Mouse (Mus musculus) forebrain, embryonic 13.5 days (tissue): ENCODE data around the gene Ropn1l. TPM values are rescaled to one million over a fixed set of nuclear protein-coding genes. Genes with fewer than 3 reads are reported as not detected.

Experiments
- ATAC-seq: fragments of 200-750 bp; cut with Nextera tagmentation; 2 replicates; pipeline ENCODE4 v1.8.0; 2017
- H3K27ac ChIP-seq: fragments of 300-500 bp; sonication (generic); 2 replicates; pipeline ENCODE4 v1.5.1; 2015; ENCODE audit warnings: inconsistent platforms, mild to moderate bottlenecking, moderate library complexity
- H3K27me3 ChIP-seq: fragments of 300-500 bp; sonication (generic); 2 replicates; pipeline ENCODE4 v1.6.1; 2015; ENCODE audit warnings: mild to moderate bottlenecking, inconsistent platforms
- H3K36me3 ChIP-seq: fragments of 300-500 bp; sonication (generic); 2 replicates; pipeline ENCODE4 v1.6.1; 2015; ENCODE audit warnings: mild to moderate bottlenecking, inconsistent platforms; ENCODE audit not compliant: poor library complexity, severe bottlenecking
- H3K4me1 ChIP-seq: fragments of 300-500 bp; sonication (generic); 2 replicates; pipeline ENCODE4 v1.6.1; 2015; ENCODE audit warnings: inconsistent platforms
- H3K4me2 ChIP-seq: fragments of 300-500 bp; sonication (generic); 2 replicates; pipeline ENCODE4 v1.6.1; 2015; ENCODE audit warnings: inconsistent platforms, mild to moderate bottlenecking, moderate library complexity
- H3K4me3 ChIP-seq: fragments of 300-500 bp; sonication (generic); 2 replicates; pipeline ENCODE4 v1.5.1; 2015; ENCODE audit warnings: mild to moderate bottlenecking, inconsistent platforms
- H3K9ac ChIP-seq: fragments of 300-500 bp; sonication (generic); 2 replicates; pipeline ENCODE4 v1.6.1; 2015; ENCODE audit warnings: mild to moderate bottlenecking, inconsistent platforms
- H3K9me3 ChIP-seq: fragments of 300-500 bp; sonication (generic); replicated peaks from 2 replicates; pipeline ENCODE4 v1.6.1; 2016; ENCODE audit warnings: inconsistent platforms
- WGBS: fragments of 180-500 bp; shearing (Covaris S2); methylation state at CpG from one replicate; pipeline ENCODE4 v1.1.7; 2015; 5-methylcytosine and 5-hydroxymethylcytosine counted together
- polyA plus RNA-seq: library from polyadenylated mRNA; unstranded; fragments of >200 nt; fragmentation: Nextera tagmentation; extraction: Ambion mirVana; gene quantifications from 2 replicates; pipeline ENCODE4 v1.2.1, GENCODE M21; 2015

Gene Ropn1l
- 1.6 and 2.1 TPM in 2 replicates for polyA plus RNA-seq

GRCm38 (mm10) chr15:31453098-31453916, at the start of gene Ropn1l:
TSS of gene Ropn1l (minus strand) at chr15:31453737.
- peaks cover 6% of the 10 kb centered on the region; the same call in 1 of the 2 replicates for H3K4me1 ChIP-seq
- H3K27me3 ChIP-seq = no peaks in the 10 kb centered on the region
- H3K4me3 ChIP-seq = peak within 1 kb of the TSS; percentile 66
- under 1% methylated on average over 57 of the region's 57 CpGs for WGBS
- H3K9me3 ChIP-seq = no peaks in the 10 kb centered on the region
- peak within 1 kb of the TSS; percentile 86 for H3K4me2 ChIP-seq
- H3K9ac ChIP-seq = peak within 1 kb of the TSS; percentile 78
- ATAC-seq = peak; percentile 93
- peak within 1 kb of the TSS; percentile 57 for H3K27ac ChIP-seq
- peaks cover 24% of the 10 kb centered on the region for H3K36me3 ChIP-seq

DNA sequence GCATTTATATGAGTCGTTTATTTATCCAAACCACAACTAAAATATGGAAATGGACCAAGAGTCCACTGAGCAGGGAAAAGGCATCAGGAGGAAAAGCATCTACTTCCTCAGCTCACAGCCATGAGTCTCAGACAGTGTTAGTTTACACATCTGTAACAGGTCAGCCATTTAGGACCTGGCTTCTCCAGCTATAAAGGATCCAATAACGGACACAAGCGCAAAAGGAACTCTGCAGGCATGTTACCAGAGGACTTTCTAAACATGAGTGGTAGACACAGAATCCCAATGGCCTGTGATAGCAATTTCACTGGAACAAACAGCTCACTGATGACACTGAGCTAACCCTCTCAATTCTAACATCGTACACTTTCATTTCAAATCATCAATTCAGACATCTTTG, 49.5 kb upstream of the Ropn1l start:
- H3K9ac ChIP-seq = no peak overlapping the region
- H3K4me3 ChIP-seq = no peak overlapping the region
- no peak overlapping the region for H3K27ac ChIP-seq
- ATAC-seq = no peak
- no peak overlapping the region for H3K4me2 ChIP-seq
- peaks cover 31% of the 10 kb centered on the region for H3K36me3 ChIP-seq
- H3K9me3 ChIP-seq = no peaks in the 10 kb centered on the region
- no peaks in the 10 kb centered on the region for H3K27me3 ChIP-seq
- no peaks in the 10 kb centered on the region for H3K4me1 ChIP-seq
- 93% methylated on average over 4 of the region's 4 CpGs for WGBS

DNA sequence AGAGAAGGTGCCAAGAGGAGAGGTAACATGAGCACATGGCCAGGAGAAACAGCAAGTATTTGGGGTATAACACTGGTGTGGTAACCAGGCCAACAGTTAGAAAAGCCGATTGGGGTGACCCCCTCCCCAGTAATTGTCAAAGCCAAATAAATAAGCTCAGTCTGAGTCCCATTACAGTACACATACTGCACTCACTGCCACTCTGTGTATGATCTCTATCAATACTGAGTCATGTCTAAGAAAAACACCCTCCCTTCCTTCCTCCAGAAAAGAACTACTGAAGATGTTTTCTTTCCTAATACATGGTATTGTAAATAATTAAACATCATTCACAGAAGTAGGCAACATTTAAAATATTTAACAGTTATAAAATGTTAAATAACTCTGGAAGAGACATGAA, 48.8 kb upstream of the Ropn1l start:
- H3K27ac ChIP-seq = no peak overlapping the region
- no peaks in the 10 kb centered on the region for H3K4me1 ChIP-seq
- H3K4me2 ChIP-seq = no peak overlapping the region
- H3K4me3 ChIP-seq = no peak overlapping the region
- WGBS = 89% methylated on average over 1 of the region's 1 CpGs
- ATAC-seq = no peak
- H3K36me3 ChIP-seq = peaks cover 38% of the 10 kb centered on the region
- H3K9ac ChIP-seq = no peak overlapping the region
- H3K27me3 ChIP-seq = no peaks in the 10 kb centered on the region
- H3K9me3 ChIP-seq = no peaks in the 10 kb centered on the region

DNA sequence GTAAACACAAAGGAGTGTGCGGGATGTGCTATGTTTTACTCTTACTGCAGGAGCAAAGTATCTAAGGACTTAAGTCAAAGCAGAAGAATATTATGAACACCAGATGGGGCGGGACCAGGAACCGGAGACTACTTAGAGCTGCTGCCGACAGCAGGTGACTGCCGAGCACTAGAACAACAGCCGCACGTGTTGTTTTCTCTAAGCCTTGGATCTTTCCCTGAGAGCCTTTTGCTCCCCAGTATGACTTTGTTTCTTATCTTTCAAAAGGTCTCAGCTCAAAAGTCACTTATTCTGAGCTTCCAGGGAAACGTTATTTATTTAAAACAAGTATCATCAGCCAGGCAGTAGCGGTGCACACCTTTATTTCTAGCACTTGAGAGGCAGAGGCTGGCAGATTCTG, 41.3 kb upstream of the Ropn1l start:
- Histone ChIP-seq H3K36me3 (peaks cover 66% of the 10 kb centered on the region), H3K27ac (no peak overlapping the region), H3K4me2 (no peak overlapping the region), H3K27me3 (no peaks in the 10 kb centered on the region), H3K4me1 (no peaks in the 10 kb centered on the region), H3K9ac (no peak overlapping the region), H3K4me3 (no peak overlapping the region), H3K9me3 (no peaks in the 10 kb centered on the region)
- no peak for ATAC-seq
- 92% methylated on average over 9 of the region's 9 CpGs for WGBS

GRCm38 (mm10) chr15:31494310-31494709, 40.8 kb upstream of the Ropn1l start:
- Histone ChIP-seq H3K9ac (no peak overlapping the region), H3K4me1 (no peaks in the 10 kb centered on the region), H3K4me3 (no peak overlapping the region), H3K27ac (no peak overlapping the region), H3K4me2 (no peak overlapping the region), H3K27me3 (no peaks in the 10 kb centered on the region), H3K36me3 (peaks cover 68% of the 10 kb centered on the region), H3K9me3 (no peaks in the 10 kb centered on the region)
- ATAC-seq = no peak
- 81% methylated on average over 3 of the region's 3 CpGs for WGBS

DNA sequence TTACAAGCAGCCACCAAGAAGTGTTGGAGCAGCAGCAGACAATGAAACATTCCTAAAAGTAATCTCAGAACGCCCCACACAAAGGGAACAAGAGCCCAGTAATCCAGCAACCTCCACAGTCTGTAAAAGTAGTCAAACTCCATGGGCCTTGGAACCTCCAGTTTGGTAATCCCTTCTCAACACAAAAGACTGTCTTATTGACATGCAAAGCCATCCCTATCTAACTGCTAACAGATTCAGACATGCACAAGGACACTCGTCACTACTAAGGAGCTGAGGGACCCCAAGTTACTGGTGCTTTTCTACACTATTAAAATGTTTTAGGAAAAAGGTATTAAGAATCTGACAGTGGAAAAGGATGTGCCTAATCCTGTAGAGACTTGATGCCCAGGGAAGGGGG, 33.9 kb upstream of the Ropn1l start:
- WGBS = 8% methylated on average over 2 of the region's 2 CpGs
- no peak for ATAC-seq
- peaks cover 52% of the 10 kb centered on the region for H3K36me3 ChIP-seq

DNA sequence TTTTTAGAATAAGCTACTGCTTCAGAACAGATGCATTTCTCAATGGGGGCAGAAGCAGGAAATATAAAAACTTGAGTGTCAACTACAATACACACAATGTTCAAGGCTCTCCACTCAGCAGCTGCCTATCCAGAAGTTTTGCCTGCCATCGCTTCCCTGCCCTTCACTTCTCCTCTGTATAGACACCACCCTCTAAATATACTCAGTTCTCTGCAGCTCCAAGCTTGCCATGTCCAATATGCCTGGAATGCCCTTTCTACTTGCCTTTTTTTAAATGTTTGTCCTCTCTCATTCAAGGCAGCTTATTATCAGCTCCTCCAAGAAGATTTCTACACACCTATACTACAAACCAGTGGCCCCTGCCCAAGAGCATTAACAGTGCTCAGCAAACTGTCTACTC, 23.1 kb upstream of the Ropn1l start:
- Histone ChIP-seq H3K9me3 (no peaks in the 10 kb centered on the region), H3K9ac (no peak overlapping the region), H3K27me3 (no peaks in the 10 kb centered on the region), H3K27ac (no peak overlapping the region), H3K36me3 (peaks cover 79% of the 10 kb centered on the region), H3K4me1 (no peaks in the 10 kb centered on the region), H3K4me3 (no peak overlapping the region), H3K4me2 (no peak overlapping the region)
- WGBS = 94% methylated on average over 1 of the region's 1 CpGs
- no peak for ATAC-seq

More for the DNA sequence above, 33.9 kb upstream of the Ropn1l start:
- H3K4me1 ChIP-seq = no peaks in the 10 kb centered on the region
- no peak overlapping the region for H3K9ac ChIP-seq
- no peak overlapping the region for H3K4me3 ChIP-seq
- H3K27me3 ChIP-seq = no peaks in the 10 kb centered on the region
- H3K4me2 ChIP-seq = no peak overlapping the region
- H3K9me3 ChIP-seq = no peaks in the 10 kb centered on the region
- H3K27ac ChIP-seq = no peak overlapping the region; the same call in 1 of the 2 replicates

- Histone ChIP-seq H3K9ac (no peak overlapping the region), H3K4me2 (no peak overlapping the region), H3K4me1 (no peaks in the 10 kb centered on the region), H3K27me3 (no peaks in the 10 kb centered on the region), H3K9me3 (no peaks in the 10 kb centered on the region), H3K27ac (no peak overlapping the region), H3K36me3 (peaks cover 68% of the 10 kb centered on the region), H3K4me3 (no peak overlapping the region)
- no peak for ATAC-seq
- 75% methylated on average over 4 of the region's 4 CpGs for WGBS
Measured at GRCm38 (mm10) chr15:31472645-31473574, 19.4 kb upstream of the Ropn1l start.

DNA sequence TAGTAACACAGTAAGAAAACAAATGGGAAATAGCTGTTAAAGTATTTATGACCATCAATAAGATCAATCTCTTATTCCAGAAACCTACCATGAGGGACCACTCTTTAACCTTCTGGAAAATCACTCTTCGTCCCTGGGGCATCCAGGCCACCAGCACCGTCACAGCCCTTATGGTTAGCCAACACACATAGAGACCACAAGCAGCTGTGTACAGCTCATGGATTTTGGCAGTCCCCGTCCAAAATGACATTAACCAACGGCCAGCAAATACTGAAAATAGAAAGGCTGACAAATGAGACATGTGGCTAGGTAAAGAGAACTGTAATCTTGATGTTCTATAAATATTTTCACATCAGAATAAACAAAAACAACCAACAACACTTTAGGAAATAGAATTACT, 18.0 kb upstream of the Ropn1l start:
- Histone ChIP-seq H3K4me3 (no peak overlapping the region), H3K27me3 (no peaks in the 10 kb centered on the region), H3K9ac (no peak overlapping the region), H3K9me3 (no peaks in the 10 kb centered on the region), H3K4me1 (no peaks in the 10 kb centered on the region), H3K4me2 (no peak overlapping the region), H3K27ac (no peak overlapping the region), H3K36me3 (peaks cover 70% of the 10 kb centered on the region)
- WGBS = 97% methylated on average over 4 of the region's 4 CpGs
- ATAC-seq = no peak

DNA sequence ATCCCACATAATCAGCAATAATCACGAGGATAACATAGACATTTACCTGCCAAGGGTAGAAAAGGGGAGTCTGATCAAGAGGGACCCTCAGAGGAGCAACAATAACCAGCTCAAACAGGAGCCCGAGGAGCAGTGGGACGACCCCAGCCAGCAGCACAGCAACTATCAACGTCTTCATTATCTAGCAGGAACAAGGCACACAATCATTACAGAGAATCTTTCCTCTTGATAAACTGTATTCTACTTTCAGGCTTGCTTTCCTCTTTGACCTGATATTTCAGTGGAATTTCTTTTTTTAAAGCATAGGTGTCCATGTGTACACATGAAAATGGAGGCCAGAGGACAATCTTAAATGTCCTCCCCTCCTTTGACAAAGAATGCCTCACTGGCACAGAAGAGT, 16.0 kb upstream of the Ropn1l start:
- H3K27ac ChIP-seq = no peak overlapping the region
- H3K36me3 ChIP-seq = peaks cover 75% of the 10 kb centered on the region
- no peak overlapping the region for H3K9ac ChIP-seq
- no peak overlapping the region for H3K4me3 ChIP-seq
- no peak for ATAC-seq
- no peaks in the 10 kb centered on the region for H3K9me3 ChIP-seq
- no peaks in the 10 kb centered on the region for H3K27me3 ChIP-seq
- H3K4me1 ChIP-seq = no peaks in the 10 kb centered on the region
- 90% methylated on average over 4 of the region's 4 CpGs for WGBS
- H3K4me2 ChIP-seq = no peak overlapping the region

GRCm38 (mm10) chr15:31468806-31469205, 15.3 kb upstream of the Ropn1l start:
- no peaks in the 10 kb centered on the region for H3K9me3 ChIP-seq
- no peaks in the 10 kb centered on the region for H3K4me1 ChIP-seq
- H3K27me3 ChIP-seq = no peaks in the 10 kb centered on the region
- ATAC-seq = no peak
- H3K4me3 ChIP-seq = no peak overlapping the region
- no peak overlapping the region for H3K4me2 ChIP-seq
- WGBS = 95% methylated on average over 5 of the region's 5 CpGs
- peaks cover 75% of the 10 kb centered on the region for H3K36me3 ChIP-seq
- no peak overlapping the region for H3K27ac ChIP-seq
- H3K9ac ChIP-seq = no peak overlapping the region

DNA sequence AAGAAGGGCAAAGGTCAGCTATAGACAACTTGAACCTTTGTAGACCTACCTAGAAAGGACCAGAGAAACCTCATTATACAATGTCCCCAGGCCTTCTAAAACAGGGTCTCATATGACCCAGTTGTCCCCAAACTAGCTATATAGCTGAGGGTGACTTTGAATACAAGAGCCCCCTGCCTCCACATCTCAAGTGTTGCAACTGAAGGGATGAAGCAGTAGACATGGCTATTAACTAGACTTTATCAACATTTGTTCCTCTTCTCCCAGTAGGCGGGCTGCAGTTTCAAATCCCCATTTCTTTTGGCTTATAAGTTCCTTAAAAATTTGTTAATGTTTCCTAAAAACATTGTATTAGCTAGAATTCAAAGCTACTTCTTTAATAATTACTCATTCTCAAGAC, 13.2 kb upstream of the Ropn1l start:
- no peak overlapping the region for H3K4me3 ChIP-seq
- H3K9me3 ChIP-seq = no peaks in the 10 kb centered on the region
- ATAC-seq = no peak
- no peaks in the 10 kb centered on the region for H3K27me3 ChIP-seq
- H3K4me2 ChIP-seq = no peak overlapping the region
- no peak overlapping the region for H3K27ac ChIP-seq
- H3K36me3 ChIP-seq = peaks cover 86% of the 10 kb centered on the region
- 94% methylated on average over 1 of the region's 1 CpGs for WGBS
- no peaks in the 10 kb centered on the region for H3K4me1 ChIP-seq
- no peak overlapping the region for H3K9ac ChIP-seq
